Mouse (Mus musculus) G1E (cell line): ENCODE data around the gene Bcar3.

Experiments used
- CTCF ChIP-seq: IDR thresholded peaks from 2 replicates; pipeline ENCODE4 v1.5.1; 2012; ENCODE audit warnings: low read depth, low read length, inconsistent platforms, mixed read lengths
- TAL1 ChIP-seq: conservative IDR thresholded peaks from 2 replicates; pipeline ENCODE4 v1.6.1; 2012; ENCODE audit warnings: low read depth, low read length, inconsistent platforms, mixed read lengths

GRCm38 (mm10) chr3:122423643-122424042, 129.7 kb downstream of the Bcar3 start:
- TF ChIP-seq CTCF (no peak), TAL1 (no peak)
